14 mouse cellular contexts compared by ENCODE assay signal in the genomic region with DNA sequence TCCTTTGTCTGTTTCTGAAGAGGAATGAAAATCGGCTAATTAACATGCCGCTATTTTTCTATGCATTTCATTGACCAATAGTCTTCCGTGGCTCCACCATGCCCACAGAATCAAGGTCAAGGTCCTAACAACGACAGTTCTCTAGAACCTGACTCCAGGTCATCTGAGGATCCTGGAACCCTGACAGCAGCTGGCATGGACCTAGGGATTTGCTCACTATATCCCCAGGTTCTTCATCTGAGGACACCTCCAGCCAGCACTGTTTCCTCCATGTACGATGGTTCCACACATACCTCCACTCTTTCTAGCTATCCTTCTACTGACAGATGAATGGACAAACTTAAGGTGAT. TPM values are rescaled to one million over a fixed set of nuclear protein-coding genes. Genes with fewer than 3 reads are reported as not detected.
DNase-seq lines count a peak whose midpoint lies in the region; ATAC-seq and TF ChIP-seq lines count a peak whose summit lies in the region.
"Had no signal": no experiment of that assay in that cellular context is flagged by ENCODE, and none has a peak within 500 bp of the region (broad histone marks: within the 10 kb centered on the region; RNA-seq: fewer than 3 reads in every experiment).

No protein-coding gene starts in this region.

- 0 out of 2 replicates have a peak, but pooled peaks have one; percentile 9 for ATAC-seq in midbrain, embryonic 16.5 days
- ATAC-seq in midbrain, postnatal 0 days (ENCODE audit: low FRiP score), result no peak

- peaks cover 68% of the 10 kb centered on the region for H3K36me3 ChIP-seq in heart, embryonic 10.5 days
- no peaks in the 10 kb centered on the region for H3K36me3 ChIP-seq in kidney, adult 2 months (ENCODE audit: control insufficient read depth, insufficient read depth, low read length)
- no peaks in the 10 kb centered on the region for H3K36me3 ChIP-seq in midbrain, embryonic 16.5 days (ENCODE audit: control insufficient read depth, insufficient read depth, low read length)
- H3K36me3 ChIP-seq in midbrain, postnatal 0 days (ENCODE audit: insufficient read depth, low read length), result no peaks in the 10 kb centered on the region

- no peak overlapping the region for H3K27ac ChIP-seq in heart, embryonic 10.5 days
- H3K27ac ChIP-seq in kidney, adult 2 months (ENCODE audit: insufficient read depth, low read depth, low read length), result no peak overlapping the region
- H3K27ac ChIP-seq in midbrain, embryonic 16.5 days (ENCODE audit: low read length), result no peak overlapping the region
- no peak overlapping the region for H3K27ac ChIP-seq in midbrain, postnatal 0 days (ENCODE audit: low read depth, low read length)
- H3K27ac ChIP-seq: embryonic facial prominence, embryonic 10.5 days had no signal

- 69% methylated on average over 5 of the region's 5 CpGs for WGBS in heart, embryonic 10.5 days
- 47% methylated on average over 5 of the region's 5 CpGs for WGBS in kidney, adult 2 months
- WGBS in midbrain, embryonic 16.5 days, result 68% methylated on average over 5 of the region's 5 CpGs
- WGBS in midbrain, postnatal 0 days, result 75% methylated on average over 5 of the region's 5 CpGs

- no peak overlapping the region for H3K4me3 ChIP-seq in heart, embryonic 10.5 days
- no peak overlapping the region for H3K4me3 ChIP-seq in kidney, adult 2 months (ENCODE audit: insufficient read depth, low read depth, low read length)
- H3K4me3 ChIP-seq in midbrain, embryonic 16.5 days (ENCODE audit: low read depth, low read length), result no peak overlapping the region
- no peak overlapping the region for H3K4me3 ChIP-seq in midbrain, postnatal 0 days (ENCODE audit: low read depth, low read length)
- H3K4me3 ChIP-seq: embryonic facial prominence, embryonic 10.5 days had no signal

- H3K27me3 ChIP-seq in heart, embryonic 10.5 days (ENCODE audit: insufficient read depth, poor library complexity, severe bottlenecking), result no peaks in the 10 kb centered on the region
- no peaks in the 10 kb centered on the region for H3K27me3 ChIP-seq in kidney, adult 2 months (replicated peaks; ENCODE audit: control insufficient read depth, insufficient read depth, low read length)
- H3K27me3 ChIP-seq in midbrain, embryonic 16.5 days (ENCODE audit: control insufficient read depth, insufficient read depth, low read depth, low read length), result no peaks in the 10 kb centered on the region
- no peaks in the 10 kb centered on the region for H3K27me3 ChIP-seq in midbrain, postnatal 0 days (ENCODE audit: insufficient read depth, low read length)

- no peak overlapping the region for H3K4me2 ChIP-seq in midbrain, embryonic 16.5 days (ENCODE audit: low read length)
- no peak overlapping the region for H3K4me2 ChIP-seq in midbrain, postnatal 0 days (ENCODE audit: low read depth, low read length, poor library complexity, severe bottlenecking)

- no peaks in the 10 kb centered on the region for H3K9me3 ChIP-seq in heart, embryonic 10.5 days
- no peaks in the 10 kb centered on the region for H3K9me3 ChIP-seq in midbrain, embryonic 16.5 days (replicated peaks; ENCODE audit: control insufficient read depth, low read length, poor library complexity, severe bottlenecking)
- H3K9me3 ChIP-seq in midbrain, postnatal 0 days (ENCODE audit: low read length), result no peaks in the 10 kb centered on the region
- H3K9me3 ChIP-seq: embryonic facial prominence, embryonic 10.5 days had no signal

- H3K9ac ChIP-seq in midbrain, embryonic 16.5 days (ENCODE audit: low read depth, low read length), result no peak overlapping the region
- no peak overlapping the region for H3K9ac ChIP-seq in midbrain, postnatal 0 days (replicated peaks; ENCODE audit: low read length, poor library complexity, severe bottlenecking)

- H3K4me1 ChIP-seq in heart, embryonic 10.5 days, result no peaks in the 10 kb centered on the region
- H3K4me1 ChIP-seq in kidney, adult 2 months (ENCODE audit: control insufficient read depth, insufficient read depth, low read length), result no peaks in the 10 kb centered on the region
- H3K4me1 ChIP-seq in midbrain, embryonic 16.5 days (ENCODE audit: control insufficient read depth, insufficient read depth, low read length), result no peaks in the 10 kb centered on the region
- no peaks in the 10 kb centered on the region for H3K4me1 ChIP-seq in midbrain, postnatal 0 days (ENCODE audit: insufficient read depth, low read length)
- H3K4me1 ChIP-seq: embryonic facial prominence, embryonic 10.5 days had no signal

- peak; percentile 36 for DNase-seq in adrenal gland, postnatal 14 days
- DNase-seq in adrenal gland, adult (ENCODE audit: inconsistent age in 2 of 2, low spot score in 1 of 2), result no peak
- peak; percentile 91 for DNase-seq in heart, adult 11 months
- no peak for DNase-seq in heart, embryonic 10.5 days (ENCODE audit: low spot score)
- DNase-seq in kidney, adult 2 months, result peak; percentile 76
- no peak for DNase-seq in kidney, postnatal 10 days
- no peak for DNase-seq in midbrain, postnatal 0 days (ENCODE audit: low spot score)

- no peak for TF ChIP-seq POLR2A in kidney, adult 2 months (IDR thresholded peaks at IDR 0.05; ENCODE audit: low read depth, low read length)

- no peak for TF ChIP-seq CTCF in kidney, adult 2 months (conservative IDR thresholded peaks at IDR 0.05; ENCODE audit: insufficient read depth, insufficient read length, low read depth, low read length)
- no peak for TF ChIP-seq CTCF in midbrain, postnatal 0 days (IDR thresholded peaks at IDR 0.05)

RNA-seq across cellular contexts. Expression of gene Cyp2c70, which starts 38.6 kb away (rescaled TPM):
- 4.8 and 121 TPM in 2 replicates for total RNA-seq in adrenal gland, postnatal 14 days (2021)
- polyA plus RNA-seq in heart, embryonic 10.5 days (2016; fragmentation: Nextera tagmentation; extraction: Ambion mirVana), result 0.98 TPM in 1 of 2 replicates, not detected in the other
- not detected in 2 replicates for polyA plus RNA-seq in kidney, adult 2 months (2012; rRNA removed)
- not detected in 2 replicates for polyA plus RNA-seq in midbrain, embryonic 16.5 days (2015; fragmentation: Nextera tagmentation; extraction: Ambion mirVana)
- total RNA-seq in midbrain, postnatal 0 days (2014; rRNA removed), result not detected in 2 replicates
- polyA plus RNA-seq in midbrain, postnatal 0 days (2015; fragmentation: Nextera tagmentation; extraction: Ambion mirVana), result not detected in 2 replicates
- total RNA-seq: granulocyte monocyte progenitor cell, adult 5-6 weeks; neutrophil, adult 5-6 weeks had no signal
- polyA plus RNA-seq: embryonic facial prominence, embryonic 10.5 days; large intestine, adult 2 months; limb, embryonic 14.5 days; testis, adult 2 months had no signal

RNA-seq across cellular contexts. Expression of gene Pdlim1, which starts 45.9 kb away (rescaled TPM):
- 48.1 and 49.2 TPM in 2 replicates for total RNA-seq in adrenal gland, postnatal 14 days (2021)
- polyA plus RNA-seq in heart, embryonic 10.5 days (2016; fragmentation: Nextera tagmentation; extraction: Ambion mirVana), result 262 and 337 TPM in 2 replicates
- polyA plus RNA-seq in kidney, adult 2 months (2012; rRNA removed), result 15.4 and 25.7 TPM in 2 replicates
- 5.0 and 8.4 TPM in 2 replicates for polyA plus RNA-seq in midbrain, embryonic 16.5 days (2015; fragmentation: Nextera tagmentation; extraction: Ambion mirVana)
- 0.71 and 1.5 TPM in 2 replicates for total RNA-seq in midbrain, postnatal 0 days (2014; rRNA removed)
- polyA plus RNA-seq in midbrain, postnatal 0 days (2015; fragmentation: Nextera tagmentation; extraction: Ambion mirVana), result 4.4 and 4.5 TPM in 2 replicates

Comparison
In these comparisons a context has a peak if more than half of its experiments do, and no peak if none do; other contexts are left out.
1. DNase-seq: peak in adrenal gland, postnatal 14 days (single experiment), heart, adult 11 months (single experiment) and kidney, adult 2 months (single experiment); none in adrenal gland, adult (0 of 2), heart, embryonic 10.5 days (single experiment), kidney, postnatal 10 days (single experiment) and midbrain, postnatal 0 days (single experiment).